Mouse (Mus musculus): ENCODE measurements around the gene Plscr3. TPM values are rescaled to one million over a fixed set of nuclear protein-coding genes. Genes with fewer than 3 reads are reported as not detected.

Plscr3 gene
- 31.1 TPM for polyA plus RNA-seq (2014; fragmentation: Illumina TruSeq; extraction: RNeasy Lipid Tissue Mini Kit (QIAGEN cat#74804); ENCODE audit: low read depth, low replicate concordance)

GRCm38 (mm10) chr11:69846198-69846680 is at the start of gene Plscr3:
Gene Plscr3 (plus strand): TSS chr11:69846376.

GRCm38 (mm10) chr11:69801379-69801977 is 44.7 kb upstream of the Plscr3 start, which contains the start of gene Fgf11:
Gene Fgf11 (minus strand): TSS chr11:69801857.

DNA sequence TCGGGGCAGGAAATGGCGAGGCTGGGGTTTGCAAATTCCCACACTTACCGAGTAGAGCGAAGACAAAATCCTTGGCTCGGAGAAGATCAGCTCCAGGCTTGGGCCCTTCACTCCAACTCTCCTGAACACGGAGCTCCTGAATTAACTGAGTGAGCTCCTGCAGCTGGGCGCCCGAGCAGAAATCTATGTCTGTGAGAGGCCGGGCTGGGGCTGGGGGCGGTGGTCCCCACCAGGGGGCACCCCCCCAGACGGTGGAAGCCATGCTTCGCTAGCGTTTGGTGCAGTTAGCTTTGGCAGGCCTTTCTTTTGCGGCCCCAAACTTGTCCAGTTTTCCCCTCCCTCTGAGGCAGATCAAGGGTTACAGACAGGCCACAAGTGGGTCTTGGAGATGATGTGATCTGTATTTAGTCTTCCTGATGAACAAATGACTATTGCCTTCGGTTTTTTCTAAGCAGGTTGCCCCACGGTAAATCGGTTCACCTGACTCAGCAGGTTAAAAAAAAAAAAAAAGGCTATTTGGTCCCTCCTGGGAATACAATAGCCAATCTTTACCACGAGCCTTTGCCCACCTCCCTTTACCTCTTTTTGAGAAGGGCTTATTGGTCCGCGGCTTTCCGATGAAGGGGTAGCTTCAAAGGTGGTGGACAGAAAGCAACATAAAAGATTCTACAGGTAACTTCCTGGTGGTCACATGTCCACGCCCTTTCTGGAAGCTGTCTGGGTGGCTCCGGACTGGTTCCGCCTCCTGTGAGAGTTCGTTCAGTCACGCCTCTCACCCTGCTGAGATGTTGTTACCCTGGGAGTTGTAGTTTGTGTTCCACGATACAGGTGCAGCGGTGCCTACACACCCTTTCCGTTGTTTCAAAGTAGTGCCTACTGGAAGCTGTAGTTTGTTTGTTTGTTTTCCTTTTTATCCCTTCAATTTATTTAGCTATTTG is 40.9 kb upstream of the Plscr3 start, which contains the start of gene Tmem102:
Gene Tmem102 (minus strand): TSS at position 653 of the 938 bp plus-strand sequence.

DNA sequence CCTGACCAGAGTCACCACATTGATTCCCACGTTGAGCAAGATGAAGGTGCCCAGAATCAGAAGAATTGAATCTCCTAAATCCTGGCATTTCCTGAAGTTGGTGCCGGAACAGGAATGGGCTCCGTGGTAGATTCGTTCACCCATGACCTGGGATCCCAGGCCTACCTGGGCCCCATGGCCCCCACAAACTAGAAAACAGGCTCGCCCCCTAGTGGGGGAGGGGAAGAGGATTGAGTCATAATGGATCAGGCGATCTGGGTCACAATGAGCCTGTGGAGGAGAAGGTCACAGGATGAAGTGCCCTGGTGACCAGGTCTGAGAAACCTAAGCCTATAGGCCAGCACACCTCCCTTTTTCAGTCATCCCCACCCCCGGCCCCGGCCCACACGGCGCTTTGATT is 31.0 kb upstream of the Plscr3 start, which contains the start of gene Gm39566:
Gene Gm39566 (minus strand): TSS at position 144 of the 400 bp plus-strand sequence.

GRCm38 (mm10) chr11:69818365-69818764 is 27.8 kb upstream of the Plscr3 start, which contains the start of gene Spem2:
Gene Spem2 (minus strand): TSS chr11:69818465.

DNA sequence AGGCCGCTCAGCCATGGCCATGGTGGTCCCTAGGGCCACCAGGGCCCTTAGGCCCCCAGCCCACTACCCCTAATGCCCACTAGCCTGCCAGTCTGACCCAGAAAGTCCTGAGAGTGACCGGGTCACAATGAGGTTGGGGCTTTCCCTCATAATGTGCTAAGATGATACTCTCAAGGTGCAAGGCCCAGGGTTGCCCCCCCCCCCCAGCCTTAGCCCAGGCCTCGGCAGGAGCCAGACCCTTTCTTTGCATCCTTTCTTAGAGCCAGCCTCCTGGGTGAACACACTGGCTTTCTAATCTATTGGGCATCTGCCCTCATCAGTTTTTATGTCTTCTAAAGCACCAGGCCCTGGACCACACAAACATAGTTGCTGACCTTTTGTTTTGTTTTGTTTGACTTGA is 24.1 kb upstream of the Plscr3 start, which contains the start of gene Spem1:
Gene Spem1 (minus strand): TSS at position 101 of the 400 bp plus-strand sequence.

DNA sequence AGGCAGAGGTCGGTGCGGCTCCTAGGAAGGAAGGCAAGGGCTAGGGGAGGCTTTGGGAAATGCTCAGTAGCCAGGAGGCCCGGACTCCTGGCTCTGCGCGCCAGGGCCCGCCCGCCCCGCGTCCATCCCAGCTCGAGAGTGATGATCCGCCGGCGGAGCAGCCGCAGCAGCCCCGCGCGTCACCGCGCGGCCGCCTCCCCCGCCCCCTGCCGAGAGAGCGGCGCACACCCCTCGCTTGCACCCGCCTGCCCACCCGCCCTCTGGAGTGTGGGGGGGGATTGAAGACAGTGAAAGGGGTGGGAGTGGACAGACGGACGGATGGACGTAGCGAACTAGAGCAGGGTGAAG is 8.6 kb upstream of the Plscr3 start, which contains the start of gene Nlgn2:
Gene Nlgn2 (minus strand): TSS at position 181 of the 348 bp plus-strand sequence.

DNA sequence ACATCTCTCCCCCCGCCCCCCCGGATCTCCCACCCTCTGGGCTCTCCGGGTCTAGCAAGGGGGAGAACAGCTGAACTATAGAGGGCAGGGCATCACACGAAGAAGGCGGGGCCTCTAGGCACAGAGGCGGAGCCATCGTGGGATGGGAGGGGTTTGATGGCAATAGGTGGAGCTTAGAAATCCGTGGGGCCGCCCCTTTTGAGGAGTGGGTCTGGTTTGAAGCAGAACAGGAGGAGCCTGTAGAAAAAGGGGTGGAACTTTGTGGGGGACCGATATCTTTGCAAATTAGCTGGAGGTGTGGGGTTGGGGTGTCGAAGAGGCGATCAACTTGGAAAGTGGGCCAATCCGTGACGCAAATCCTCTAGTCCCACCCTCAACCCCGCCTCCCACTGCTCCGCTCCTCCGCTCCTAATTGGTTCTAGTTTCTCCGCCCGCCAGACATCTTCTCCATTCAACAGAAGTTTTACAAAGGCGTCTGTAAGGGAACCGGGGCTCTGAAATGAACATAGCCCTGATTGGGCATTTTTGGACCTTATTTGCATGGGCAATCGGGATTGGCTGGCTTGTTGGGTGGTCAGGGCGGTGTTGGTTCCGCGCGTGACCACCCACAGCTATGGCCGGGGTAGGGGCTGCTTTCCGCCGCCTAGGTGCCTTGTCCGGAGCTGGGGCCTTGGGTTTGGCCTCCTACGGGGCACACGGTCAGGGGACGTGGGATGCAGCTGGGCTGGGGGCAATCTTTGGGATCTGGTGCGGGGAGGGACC is 8.0 kb upstream of the Plscr3 start, which contains the start of gene Tmem256:
Gene Tmem256 (plus strand): TSS at position 563 of the 762 bp plus-strand sequence.

GRCm38 (mm10) chr11:69858113-69858998 is 12.2 kb downstream of the Plscr3 start, which contains the start of gene Tnk1:
Gene Tnk1 (minus strand): TSS chr11:69858730.

GRCm38 (mm10) chr11:69877878-69878277 is 31.7 kb downstream of the Plscr3 start, which contains the start of gene Tmem95:
Gene Tmem95 (minus strand): TSS chr11:69878018.

DNA sequence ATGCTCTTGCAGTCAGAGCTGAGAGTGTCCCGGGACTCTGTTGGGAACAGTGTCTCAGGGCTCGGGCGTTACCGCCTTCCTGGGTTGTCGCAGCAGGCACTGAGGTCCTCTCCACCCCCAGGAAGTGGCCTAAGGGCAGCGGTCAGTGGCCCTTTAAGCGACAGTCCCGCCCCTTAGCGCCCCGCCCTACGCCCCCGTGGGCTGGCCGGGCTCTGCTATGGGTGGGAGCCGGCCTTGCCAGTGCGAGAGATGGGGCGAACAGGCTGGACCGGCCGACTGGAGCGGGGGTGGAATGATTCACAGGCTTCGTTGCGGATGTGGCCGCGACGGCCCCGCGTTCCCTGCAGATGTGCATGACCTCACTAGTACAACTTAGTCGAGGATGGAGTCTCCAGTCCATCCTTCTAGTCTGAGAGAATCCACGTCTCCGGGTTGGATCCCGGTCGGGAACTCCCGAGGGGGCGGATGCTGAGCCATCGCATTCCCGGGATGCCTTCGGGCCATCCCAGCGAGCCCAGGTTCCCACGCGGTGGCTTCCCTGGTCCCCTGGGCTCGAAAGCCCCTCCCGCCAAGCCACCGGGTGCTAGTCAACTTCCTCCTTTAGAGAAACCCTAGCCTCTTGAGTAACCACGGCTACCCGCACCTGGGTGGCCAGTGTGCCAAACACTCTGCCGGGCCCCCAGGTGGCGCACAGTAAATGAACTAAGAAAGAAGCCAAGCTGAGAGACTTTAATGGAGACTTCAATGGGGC is 34.9 kb downstream of the Plscr3 start, which contains the start of gene Kctd11:
Gene Kctd11 (minus strand): TSS at position 554 of the 751 bp plus-strand sequence.

GRCm38 (mm10) chr11:69895291-69895690 is 49.1 kb downstream of the Plscr3 start, which contains the start of gene Acap1:
Gene Acap1 (minus strand): TSS chr11:69895539.

DNA sequence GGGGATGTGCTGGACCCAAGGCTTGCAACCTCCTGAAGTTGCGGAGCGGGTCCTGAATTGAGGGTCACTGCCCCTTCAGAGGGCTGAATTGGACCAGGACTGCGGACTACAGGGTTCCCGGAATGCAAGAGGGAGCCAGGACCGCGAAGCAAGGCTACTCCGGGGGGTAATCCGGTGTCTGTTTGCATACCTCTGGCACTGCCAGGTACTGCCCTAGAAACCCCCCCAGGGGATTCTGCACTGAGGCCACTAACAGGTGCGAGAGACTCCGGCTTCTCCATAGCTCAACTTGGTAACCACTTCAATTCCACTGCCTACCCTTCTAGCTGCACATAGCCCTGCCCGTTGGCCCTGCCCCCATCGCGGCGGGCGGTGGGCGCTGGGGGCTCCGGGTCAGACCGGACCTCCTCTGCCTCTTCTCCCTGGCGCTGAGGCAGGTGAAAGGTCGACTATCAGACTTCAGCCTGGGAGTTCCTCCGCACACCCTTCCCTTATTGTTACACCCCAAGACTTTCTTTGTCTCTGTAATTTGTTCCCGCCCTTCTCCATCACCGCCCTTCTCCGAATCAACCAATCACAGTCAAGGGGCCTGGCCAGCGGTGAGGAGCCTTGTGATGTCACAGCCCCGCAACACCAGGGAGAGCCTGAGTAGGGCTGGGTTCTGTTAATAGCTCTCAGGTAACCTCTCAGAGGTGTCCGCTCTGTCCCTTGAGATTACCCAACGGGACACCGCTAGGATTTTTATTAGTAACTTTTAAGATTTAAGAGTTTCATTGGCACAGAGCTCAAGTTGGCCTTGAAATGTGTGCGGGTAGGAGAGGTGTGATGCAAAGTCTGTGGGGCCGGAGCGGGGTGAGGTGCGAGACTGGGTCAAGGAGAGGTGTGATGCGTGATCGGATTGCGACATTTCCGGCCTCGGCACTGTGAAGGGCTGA is 54.6 kb downstream of the Plscr3 start, which contains the start of the genes 2810408A11Rik and Neurl4:
Gene 2810408A11Rik (minus strand): TSS at position 517 of the 935 bp plus-strand sequence.
Gene Neurl4 (plus strand): TSS at position 602 of the 935 bp plus-strand sequence.

Other genes starting within 250 kb of the Plscr3 start
- 14.8 TPM for gene Atp1b2, start 240.4 kb upstream of the Plscr3 start, polyA plus RNA-seq (2014; fragmentation: Illumina TruSeq; extraction: RNeasy Lipid Tissue Mini Kit (QIAGEN cat#74804); ENCODE audit: low read depth, low replicate concordance)
- gene Shbg, start 228.5 kb upstream of the Plscr3 start, polyA plus RNA-seq (2014; fragmentation: Illumina TruSeq; extraction: RNeasy Lipid Tissue Mini Kit (QIAGEN cat#74804); ENCODE audit: low read depth, low replicate concordance): not detected
- 16.0 TPM for gene Sat2, start 224.4 kb upstream of the Plscr3 start, polyA plus RNA-seq (2014; fragmentation: Illumina TruSeq; extraction: RNeasy Lipid Tissue Mini Kit (QIAGEN cat#74804); ENCODE audit: low read depth, low replicate concordance)
- 64.4 TPM for gene Fxr2, start 213.4 kb upstream of the Plscr3 start, polyA plus RNA-seq (2014; fragmentation: Illumina TruSeq; extraction: RNeasy Lipid Tissue Mini Kit (QIAGEN cat#74804); ENCODE audit: low read depth, low replicate concordance)
- 0.92 TPM for gene Sox15, start 191.1 kb upstream of the Plscr3 start, polyA plus RNA-seq (2014; fragmentation: Illumina TruSeq; extraction: RNeasy Lipid Tissue Mini Kit (QIAGEN cat#74804); ENCODE audit: low read depth, low replicate concordance)
- gene Mpdu1, start 183.7 kb upstream of the Plscr3 start, polyA plus RNA-seq (2014; fragmentation: Illumina TruSeq; extraction: RNeasy Lipid Tissue Mini Kit (QIAGEN cat#74804); ENCODE audit: low read depth, low replicate concordance): 89.0 TPM
- 45.6 TPM for gene Cd68, start 180.2 kb upstream of the Plscr3 start, polyA plus RNA-seq (2014; fragmentation: Illumina TruSeq; extraction: RNeasy Lipid Tissue Mini Kit (QIAGEN cat#74804); ENCODE audit: low read depth, low replicate concordance)
- 395 TPM for gene Eif4a1, start 174.0 kb upstream of the Plscr3 start, polyA plus RNA-seq (2014; fragmentation: Illumina TruSeq; extraction: RNeasy Lipid Tissue Mini Kit (QIAGEN cat#74804); ENCODE audit: low read depth, low replicate concordance)
- 67.4 TPM for gene Senp3, start 164.3 kb upstream of the Plscr3 start, polyA plus RNA-seq (2014; fragmentation: Illumina TruSeq; extraction: RNeasy Lipid Tissue Mini Kit (QIAGEN cat#74804); ENCODE audit: low read depth, low replicate concordance)
- 5.4 TPM for gene Tnfsf13, start 160.6 kb upstream of the Plscr3 start, polyA plus RNA-seq (2014; fragmentation: Illumina TruSeq; extraction: RNeasy Lipid Tissue Mini Kit (QIAGEN cat#74804); ENCODE audit: low read depth, low replicate concordance)
- 19.2 TPM for gene Tnfsf12, start 150.5 kb upstream of the Plscr3 start, polyA plus RNA-seq (2014; fragmentation: Illumina TruSeq; extraction: RNeasy Lipid Tissue Mini Kit (QIAGEN cat#74804); ENCODE audit: low read depth, low replicate concordance)
- gene Tnfsfm13, start 150.3 kb upstream of the Plscr3 start, polyA plus RNA-seq (2014; fragmentation: Illumina TruSeq; extraction: RNeasy Lipid Tissue Mini Kit (QIAGEN cat#74804); ENCODE audit: low read depth, low replicate concordance): 8.1 TPM
- 43.9 TPM for gene Polr2a, start 87.7 kb upstream of the Plscr3 start, polyA plus RNA-seq (2014; fragmentation: Illumina TruSeq; extraction: RNeasy Lipid Tissue Mini Kit (QIAGEN cat#74804); ENCODE audit: low read depth, low replicate concordance)
- gene Slc35g3, start 84.4 kb upstream of the Plscr3 start, polyA plus RNA-seq (2014; fragmentation: Illumina TruSeq; extraction: RNeasy Lipid Tissue Mini Kit (QIAGEN cat#74804); ENCODE audit: low read depth, low replicate concordance): 1.5 TPM
- gene Zbtb4, start 80.5 kb upstream of the Plscr3 start, polyA plus RNA-seq (2014; fragmentation: Illumina TruSeq; extraction: RNeasy Lipid Tissue Mini Kit (QIAGEN cat#74804); ENCODE audit: low read depth, low replicate concordance): 28.9 TPM
- gene Chrnb1, start 50.4 kb upstream of the Plscr3 start, polyA plus RNA-seq (2014; fragmentation: Illumina TruSeq; extraction: RNeasy Lipid Tissue Mini Kit (QIAGEN cat#74804); ENCODE audit: low read depth, low replicate concordance): 8.3 TPM
- gene Fgf11, start 44.5 kb upstream of the Plscr3 start, polyA plus RNA-seq (2014; fragmentation: Illumina TruSeq; extraction: RNeasy Lipid Tissue Mini Kit (QIAGEN cat#74804); ENCODE audit: low read depth, low replicate concordance): 8.7 TPM
- 13.6 TPM for gene Tmem102, start 40.8 kb upstream of the Plscr3 start, polyA plus RNA-seq (2014; fragmentation: Illumina TruSeq; extraction: RNeasy Lipid Tissue Mini Kit (QIAGEN cat#74804); ENCODE audit: low read depth, low replicate concordance)
- 2.2 TPM for gene Gm39566, start 31.1 kb upstream of the Plscr3 start, polyA plus RNA-seq (2014; fragmentation: Illumina TruSeq; extraction: RNeasy Lipid Tissue Mini Kit (QIAGEN cat#74804); ENCODE audit: low read depth, low replicate concordance)
- 14.1 TPM for gene Spem2, start 27.9 kb upstream of the Plscr3 start, polyA plus RNA-seq (2014; fragmentation: Illumina TruSeq; extraction: RNeasy Lipid Tissue Mini Kit (QIAGEN cat#74804); ENCODE audit: low read depth, low replicate concordance)
- 23.3 TPM for gene Spem1, start 24.2 kb upstream of the Plscr3 start, polyA plus RNA-seq (2014; fragmentation: Illumina TruSeq; extraction: RNeasy Lipid Tissue Mini Kit (QIAGEN cat#74804); ENCODE audit: low read depth, low replicate concordance)
- 19.0 TPM for gene Nlgn2, start 8.6 kb upstream of the Plscr3 start, polyA plus RNA-seq (2014; fragmentation: Illumina TruSeq; extraction: RNeasy Lipid Tissue Mini Kit (QIAGEN cat#74804); ENCODE audit: low read depth, low replicate concordance)
- gene Tmem256, start 7.9 kb upstream of the Plscr3 start, polyA plus RNA-seq (2014; fragmentation: Illumina TruSeq; extraction: RNeasy Lipid Tissue Mini Kit (QIAGEN cat#74804); ENCODE audit: low read depth, low replicate concordance): 183 TPM
- 23.7 TPM for gene Tnk1, start 12.4 kb downstream of the Plscr3 start, polyA plus RNA-seq (2014; fragmentation: Illumina TruSeq; extraction: RNeasy Lipid Tissue Mini Kit (QIAGEN cat#74804); ENCODE audit: low read depth, low replicate concordance)
- gene Tmem95, start 31.6 kb downstream of the Plscr3 start, polyA plus RNA-seq (2014; fragmentation: Illumina TruSeq; extraction: RNeasy Lipid Tissue Mini Kit (QIAGEN cat#74804); ENCODE audit: low read depth, low replicate concordance): not detected
- 9.4 TPM for gene Kctd11, start 35.0 kb downstream of the Plscr3 start, polyA plus RNA-seq (2014; fragmentation: Illumina TruSeq; extraction: RNeasy Lipid Tissue Mini Kit (QIAGEN cat#74804); ENCODE audit: low read depth, low replicate concordance)
- gene Acap1, start 49.2 kb downstream of the Plscr3 start, polyA plus RNA-seq (2014; fragmentation: Illumina TruSeq; extraction: RNeasy Lipid Tissue Mini Kit (QIAGEN cat#74804); ENCODE audit: low read depth, low replicate concordance): 43.9 TPM
- gene 2810408A11Rik, start 54.6 kb downstream of the Plscr3 start, polyA plus RNA-seq (2014; fragmentation: Illumina TruSeq; extraction: RNeasy Lipid Tissue Mini Kit (QIAGEN cat#74804); ENCODE audit: low read depth, low replicate concordance): 14.3 TPM
- 35.5 TPM for gene Neurl4, start 54.7 kb downstream of the Plscr3 start, polyA plus RNA-seq (2014; fragmentation: Illumina TruSeq; extraction: RNeasy Lipid Tissue Mini Kit (QIAGEN cat#74804); ENCODE audit: low read depth, low replicate concordance)
- 47.7 TPM for gene Gps2, start 67.5 kb downstream of the Plscr3 start, polyA plus RNA-seq (2014; fragmentation: Illumina TruSeq; extraction: RNeasy Lipid Tissue Mini Kit (QIAGEN cat#74804); ENCODE audit: low read depth, low replicate concordance)
- gene Eif5a, start 75.6 kb downstream of the Plscr3 start, polyA plus RNA-seq (2014; fragmentation: Illumina TruSeq; extraction: RNeasy Lipid Tissue Mini Kit (QIAGEN cat#74804); ENCODE audit: low read depth, low replicate concordance): 484 TPM
- gene Ybx2, start 89.4 kb downstream of the Plscr3 start, polyA plus RNA-seq (2014; fragmentation: Illumina TruSeq; extraction: RNeasy Lipid Tissue Mini Kit (QIAGEN cat#74804); ENCODE audit: low read depth, low replicate concordance): 58.7 TPM
- gene Slc2a4, start 101.8 kb downstream of the Plscr3 start, polyA plus RNA-seq (2014; fragmentation: Illumina TruSeq; extraction: RNeasy Lipid Tissue Mini Kit (QIAGEN cat#74804); ENCODE audit: low read depth, low replicate concordance): 63.7 TPM
- gene Cldn7, start 118.4 kb downstream of the Plscr3 start, polyA plus RNA-seq (2014; fragmentation: Illumina TruSeq; extraction: RNeasy Lipid Tissue Mini Kit (QIAGEN cat#74804); ENCODE audit: low read depth, low replicate concordance): 115 TPM
- 98.8 TPM for gene Ctdnep1, start 134.8 kb downstream of the Plscr3 start, polyA plus RNA-seq (2014; fragmentation: Illumina TruSeq; extraction: RNeasy Lipid Tissue Mini Kit (QIAGEN cat#74804); ENCODE audit: low read depth, low replicate concordance)
- gene Elp5, start 136.1 kb downstream of the Plscr3 start, polyA plus RNA-seq (2014; fragmentation: Illumina TruSeq; extraction: RNeasy Lipid Tissue Mini Kit (QIAGEN cat#74804); ENCODE audit: low read depth, low replicate concordance): 43.3 TPM
- gene Gabarap, start 144.8 kb downstream of the Plscr3 start, polyA plus RNA-seq (2014; fragmentation: Illumina TruSeq; extraction: RNeasy Lipid Tissue Mini Kit (QIAGEN cat#74804); ENCODE audit: low read depth, low replicate concordance): 520 TPM
- gene Phf23, start 149.4 kb downstream of the Plscr3 start, polyA plus RNA-seq (2014; fragmentation: Illumina TruSeq; extraction: RNeasy Lipid Tissue Mini Kit (QIAGEN cat#74804); ENCODE audit: low read depth, low replicate concordance): 39.7 TPM
- 20.8 TPM for gene Dvl2, start 154.2 kb downstream of the Plscr3 start, polyA plus RNA-seq (2014; fragmentation: Illumina TruSeq; extraction: RNeasy Lipid Tissue Mini Kit (QIAGEN cat#74804); ENCODE audit: low read depth, low replicate concordance)
- gene Acadvl, start 169.0 kb downstream of the Plscr3 start, polyA plus RNA-seq (2014; fragmentation: Illumina TruSeq; extraction: RNeasy Lipid Tissue Mini Kit (QIAGEN cat#74804); ENCODE audit: low read depth, low replicate concordance): 83.9 TPM
- 12.7 TPM for gene Dlg4, start 170.6 kb downstream of the Plscr3 start, polyA plus RNA-seq (2014; fragmentation: Illumina TruSeq; extraction: RNeasy Lipid Tissue Mini Kit (QIAGEN cat#74804); ENCODE audit: low read depth, low replicate concordance)
- not detected for gene Asgr1, start 207.7 kb downstream of the Plscr3 start, polyA plus RNA-seq (2014; fragmentation: Illumina TruSeq; extraction: RNeasy Lipid Tissue Mini Kit (QIAGEN cat#74804); ENCODE audit: low read depth, low replicate concordance)
- gene Asgr2, start 246.3 kb downstream of the Plscr3 start, polyA plus RNA-seq (2014; fragmentation: Illumina TruSeq; extraction: RNeasy Lipid Tissue Mini Kit (QIAGEN cat#74804); ENCODE audit: low read depth, low replicate concordance): 0.94 TPM

All from adipose tissue, adult 10 weeks (tissue).